Mouse (Mus musculus): Measurements from ENCODE around the gene Rasal2.

The Rasal2 gene

GRCm38 (mm10) chr1:157439101-157439500, 26.7 kb upstream of the Rasal2 start:
- DNase-seq = no peak

- no peak for DNase-seq
Measured at GRCm38 (mm10) chr1:157438290-157438689, 25.9 kb upstream of the Rasal2 start.

- DNase-seq = no peak
Measured at GRCm38 (mm10) chr1:157435926-157436325, 23.5 kb upstream of the Rasal2 start.

GRCm38 (mm10) chr1:157434404-157434803, 22.0 kb upstream of the Rasal2 start:
- no peak for DNase-seq

GRCm38 (mm10) chr1:157433316-157433715, 20.9 kb upstream of the Rasal2 start:
- no peak for DNase-seq

- no peak for DNase-seq
Measured at GRCm38 (mm10) chr1:157428366-157428765, 16.0 kb upstream of the Rasal2 start.

GRCm38 (mm10) chr1:157427604-157428003, 15.2 kb upstream of the Rasal2 start:
- no peak for DNase-seq

- DNase-seq = no peak
Measured at GRCm38 (mm10) chr1:157426933-157427332, 14.5 kb upstream of the Rasal2 start.

GRCm38 (mm10) chr1:157425741-157426427, 13.5 kb upstream of the Rasal2 start:
- DNase-seq = no peak

- DNase-seq = no peak
Measured at GRCm38 (mm10) chr1:157417861-157418260, 5.5 kb upstream of the Rasal2 start.

GRCm38 (mm10) chr1:157417414-157417813, 5.0 kb upstream of the Rasal2 start:
- no peak for DNase-seq

GRCm38 (mm10) chr1:157416628-157417027, 4.2 kb upstream of the Rasal2 start:
- no peak for DNase-seq

GRCm38 (mm10) chr1:157415771-157416170, 3.4 kb upstream of the Rasal2 start:
- DNase-seq = no peak

GRCm38 (mm10) chr1:157411711-157412380, 549 bp downstream of the Rasal2 start:
- DNase-seq = peak in 1 of 2 experiments; percentile 32

GRCm38 (mm10) chr1:157411341-157411710, 1.1 kb downstream of the Rasal2 start:
- DNase-seq = peak in 1 of 2 experiments; percentile 2

GRCm38 (mm10) chr1:157410937-157411336, 1.5 kb downstream of the Rasal2 start:
- peak; percentile 4 to 6 for DNase-seq

GRCm38 (mm10) chr1:157409648-157410047, 2.7 kb downstream of the Rasal2 start:
- DNase-seq = no peak

GRCm38 (mm10) chr1:157388027-157388426, 24.4 kb downstream of the Rasal2 start:
- DNase-seq = no peak

- no peak for DNase-seq
Measured at GRCm38 (mm10) chr1:157380694-157381093, 31.7 kb downstream of the Rasal2 start.

GRCm38 (mm10) chr1:157370397-157370796, 42.0 kb downstream of the Rasal2 start:
- no peak for DNase-seq

GRCm38 (mm10) chr1:157368316-157368715, 44.1 kb downstream of the Rasal2 start:
- DNase-seq = no peak

GRCm38 (mm10) chr1:157346661-157347060, 65.7 kb downstream of the Rasal2 start:
- no peak for DNase-seq

GRCm38 (mm10) chr1:157343519-157343918, 68.9 kb downstream of the Rasal2 start:
- DNase-seq = no peak

- no peak for DNase-seq
Measured at GRCm38 (mm10) chr1:157334834-157335233, 77.6 kb downstream of the Rasal2 start.

- no peak for DNase-seq
Measured at GRCm38 (mm10) chr1:157328068-157328467, 84.3 kb downstream of the Rasal2 start.
